Mouse (Mus musculus): ENCODE measurements around the gene Osbpl7.

- TF ChIP-seq CTCF (IDR thresholded peaks at IDR 0.05; ENCODE audit: borderline replicate concordance, insufficient read depth, low read depth, low read length) (no peak), POLR2A (IDR thresholded peaks at IDR 0.05; ENCODE audit: borderline replicate concordance, insufficient read depth, low read length) (no peak)
These were observed 62.2 kb downstream of the Osbpl7 start for GRCm38 (mm10) chr11:97112519-97113125.
